Mouse (Mus musculus): ENCODE results near the gene Smarcal1.

DNA sequence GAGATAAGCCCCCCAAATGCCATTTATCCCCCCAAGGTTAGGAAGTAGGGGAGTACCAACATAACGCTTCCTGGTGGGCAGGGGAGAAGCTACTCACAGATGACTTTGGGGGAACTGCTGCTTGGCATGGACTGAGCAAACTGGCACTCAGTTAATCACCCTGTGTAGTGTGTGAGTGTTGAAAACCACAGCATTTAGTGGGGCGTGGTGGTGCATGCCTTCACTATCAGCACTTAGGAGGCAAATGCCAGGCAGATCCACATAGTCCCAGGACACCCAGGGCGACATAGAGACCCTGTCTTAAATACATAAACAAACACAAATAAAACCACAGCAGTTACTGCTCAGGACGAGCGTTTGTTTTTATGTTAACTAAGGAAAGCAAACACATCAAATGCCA, 19.1 kb downstream of the Smarcal1 start:
- no peak for TF ChIP-seq POLR2A (IDR thresholded peaks at IDR 0.05; ENCODE audit: low read depth, low read length)
- TF ChIP-seq CTCF (conservative IDR thresholded peaks at IDR 0.05; ENCODE audit: insufficient read depth, insufficient read length, low read depth, low read length), result no peak

Measured in kidney, adult 2 months (tissue).